Mouse (Mus musculus) CD4-positive, CD25-positive, alpha-beta regulatory T cell, adult 2 months (primary cell): ENCODE results near the gene Cylc1.

Source experiments
- DNase-seq: peaks from one replicate; pipeline ENCODE4 v3.0.0-alpha.2; 2012; ENCODE audit warnings: low read depth, low spot score

The Cylc1 gene

DNA sequence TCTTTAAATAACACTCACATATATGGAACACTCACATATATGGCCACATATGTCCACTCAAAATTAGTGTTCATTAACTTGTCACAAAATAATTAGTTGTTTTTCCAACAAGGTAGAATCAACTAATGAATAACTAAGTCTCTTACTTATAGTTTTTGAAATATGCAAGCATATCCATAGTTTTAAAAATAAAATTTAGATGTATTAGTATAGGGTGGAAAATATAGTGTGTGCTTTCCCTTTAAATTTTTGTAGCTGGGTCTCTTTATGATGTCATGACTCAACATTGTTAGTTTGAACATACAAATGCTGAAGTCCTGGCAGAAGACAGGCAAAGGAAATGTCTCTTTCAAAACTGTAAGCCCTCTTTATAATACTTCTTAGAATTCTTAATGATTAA lies at the start of gene Cylc1:
TSS of gene Cylc1 (plus strand) at position 301 of the 400 bp plus-strand sequence.
- no peak for DNase-seq

DNA sequence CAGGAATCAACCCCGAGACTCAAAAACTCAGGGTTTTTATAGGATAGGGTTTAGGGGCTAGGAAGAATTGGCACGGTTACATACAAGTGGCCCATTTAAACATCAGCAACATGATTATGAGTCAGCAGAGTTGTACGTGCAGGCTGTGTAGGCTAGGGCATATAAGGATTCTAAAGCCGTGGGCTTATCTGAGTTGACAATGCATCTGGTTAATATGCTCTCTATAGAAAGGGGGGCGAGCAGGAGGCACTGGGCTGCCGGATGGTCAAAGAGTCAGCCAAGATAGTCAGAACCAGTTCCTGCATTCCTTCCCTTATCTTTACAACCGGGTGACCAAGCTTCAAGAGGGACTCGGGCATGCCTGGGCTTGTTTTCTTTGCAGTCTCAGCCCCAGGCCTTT lies 31.5 kb upstream of the Cylc1 start:
- no peak for DNase-seq

GRCm38 (mm10) chrX:111168040-111168439 lies 57.8 kb downstream of the Cylc1 start, which contains the start of gene Gm10112:
TSS of gene Gm10112 (plus strand) at chrX:111168340.
- no peak for DNase-seq
